Mouse (Mus musculus) gastrocnemius, postnatal 14 days (tissue): ENCODE results near the gene Pdcd6ip. TPM values are rescaled to one million over a fixed set of nuclear protein-coding genes. Genes with fewer than 3 reads are reported as not detected.
A peak's percentile ranks its signal among the peaks of the same experiment; 100 is the strongest.
"Not testable (repeated sequence)": the region's sequence is repeated elsewhere in the genome, so short reads cannot be mapped to it uniquely, and the experiment has no call there.

Experiments
- DNase-seq: peaks from one replicate; pipeline ENCODE4 v3.0.0; 2021; ENCODE audit warnings: mixed read lengths
- intact Hi-C: fragments of 180-260 bp; cut with DNase I; formaldehyde crosslinking; loops from one replicate; pipeline ENCODE4 v1.15.1; 2025; ENCODE audit warnings: low total_unique reads
- total RNA-seq, 2 experiments: library from RNA; stranded (reverse); gene quantifications; 2 replicates each; pipeline ENCODE4 v1.2.3; 2021

Pdcd6ip gene
- total RNA-seq, 2 experiments from 2014 or later: 40.3 to 44.7 TPM

- DNase-seq: no peak
- intact Hi-C loops: no loop called here
Observed at GRCm38 (mm10) chr9:113708361-113709280, 562 bp upstream of the Pdcd6ip start.

GRCm38 (mm10) chr9:113706841-113707240 is 1.2 kb downstream of the Pdcd6ip start:
- intact Hi-C loops: no loop called here

GRCm38 (mm10) chr9:113706108-113706507 is 2.0 kb downstream of the Pdcd6ip start:
- DNase-seq: no peak
- intact Hi-C loops: no loop called here

More at GRCm38 (mm10) chr9:113706841-113707240, 1.2 kb downstream of the Pdcd6ip start:
- no peak for DNase-seq

GRCm38 (mm10) chr9:113701441-113702160 is 6.5 kb downstream of the Pdcd6ip start:
- intact Hi-C loops: no loop called here
- DNase-seq: no peak

- intact Hi-C loops: no loop called here
- no peak for DNase-seq
Observed at GRCm38 (mm10) chr9:113687461-113687860, 20.6 kb downstream of the Pdcd6ip start.

GRCm38 (mm10) chr9:113673721-113674120 is 34.3 kb downstream of the Pdcd6ip start:
- intact Hi-C loops: no loop called here
- DNase-seq: no peak

GRCm38 (mm10) chr9:113672352-113672751 is 35.7 kb downstream of the Pdcd6ip start:
- DNase-seq: no peak
- intact Hi-C loops: no loop called here

- no peak for DNase-seq
Observed at GRCm38 (mm10) chr9:113670857-113671106, 37.3 kb downstream of the Pdcd6ip start.

GRCm38 (mm10) chr9:113670105-113670856 is 37.8 kb downstream of the Pdcd6ip start:
- intact Hi-C loops: no loop called here

More at GRCm38 (mm10) chr9:113670857-113671106, 37.3 kb downstream of the Pdcd6ip start:
- intact Hi-C loops: no loop called here

GRCm38 (mm10) chr9:113663476-113663875 is 44.6 kb downstream of the Pdcd6ip start:
- no peak for DNase-seq
- intact Hi-C loops: no loop called here

More at GRCm38 (mm10) chr9:113670105-113670856, 37.8 kb downstream of the Pdcd6ip start:
- DNase-seq: no peak

- intact Hi-C loops: no loop called here
- DNase-seq: no peak
Observed at GRCm38 (mm10) chr9:113657837-113658236, 50.2 kb downstream of the Pdcd6ip start.

- intact Hi-C loops: no loop called here
- no peak for DNase-seq
Observed at GRCm38 (mm10) chr9:113653571-113653970, 54.5 kb downstream of the Pdcd6ip start.

GRCm38 (mm10) chr9:113650787-113651186 is 57.3 kb downstream of the Pdcd6ip start:
- no peak for DNase-seq
- intact Hi-C loops: no loop called here

GRCm38 (mm10) chr9:113649211-113649610 is 58.8 kb downstream of the Pdcd6ip start:
- DNase-seq: not testable (repeated sequence)
- intact Hi-C loops: loop anchor here (5.0 kb wide), 1 partner anchor 122 kb away; no protein-coding TSS in a partner anchor

GRCm38 (mm10) chr9:113645837-113646169 is 62.3 kb downstream of the Pdcd6ip start:
- intact Hi-C loops: loop anchor here (5.0 kb wide), 1 partner anchor 119 kb away; no protein-coding TSS in a partner anchor
- no peak for DNase-seq

- intact Hi-C loops: loop anchor here (5.0 kb wide), 1 partner anchor 118 kb away; no protein-coding TSS in a partner anchor
- peak; percentile 33 for DNase-seq
Observed at GRCm38 (mm10) chr9:113645153-113645836, 62.8 kb downstream of the Pdcd6ip start.

- intact Hi-C loops: loop anchor here (5.0 kb wide), 1 partner anchor 117 kb away; no protein-coding TSS in a partner anchor
- DNase-seq: no peak
Observed at GRCm38 (mm10) chr9:113644701-113645100, 63.4 kb downstream of the Pdcd6ip start.

GRCm38 (mm10) chr9:113644076-113644475 is 64.0 kb downstream of the Pdcd6ip start:
- intact Hi-C loops: no loop called here
- DNase-seq: no peak

- intact Hi-C loops: no loop called here
- DNase-seq: no peak
Observed at GRCm38 (mm10) chr9:113643669-113644068, 64.4 kb downstream of the Pdcd6ip start.
